Mouse (Mus musculus) adrenal gland (tissue): Measurements from ENCODE around the gene Cyfip2.

Experiments
- microRNA-seq, 2 experiments: library from miRNA; unstranded; fragments of <30 nt; microRNA quantifications; one replicate each; pipeline ENCODE4; 2019

Cyfip2 gene

Small RNA genes within 50 kb of the gene (microRNA-seq; reads per million reads assigned to microRNA genes)
- 0 reads per million in 2 experiments for gene Mir7239
